Mouse (Mus musculus) C2C12 (cell line): ENCODE data around the gene Mitd1.

ENCODE experiments used
- CEBPB ChIP-seq: IDR thresholded peaks from one replicate; pipeline ENCODE4 v1.6.1; 2011; ENCODE audit warnings: low read depth, mild to moderate bottlenecking, control low read depth, moderate library complexity
- CTCF ChIP-seq: IDR thresholded peaks from one replicate; pipeline ENCODE4 v1.5.1; 2011; ENCODE audit not compliant: control insufficient read depth, insufficient read depth, insufficient read length
- MAX ChIP-seq: IDR thresholded peaks from one replicate; pipeline ENCODE4 v1.6.1; 2011; ENCODE audit warnings: mild to moderate bottlenecking, control low read depth
- MYOG ChIP-seq: IDR thresholded peaks from one replicate; pipeline ENCODE4 v1.6.1; 2011; ENCODE audit not compliant: control insufficient read depth, insufficient read length; ENCODE audit errors: extremely low read depth
- USF1 ChIP-seq: IDR thresholded peaks from one replicate; pipeline ENCODE4 v1.6.1; 2011; ENCODE audit warnings: low read depth, mild to moderate bottlenecking, control low read depth, moderate library complexity

DNA sequence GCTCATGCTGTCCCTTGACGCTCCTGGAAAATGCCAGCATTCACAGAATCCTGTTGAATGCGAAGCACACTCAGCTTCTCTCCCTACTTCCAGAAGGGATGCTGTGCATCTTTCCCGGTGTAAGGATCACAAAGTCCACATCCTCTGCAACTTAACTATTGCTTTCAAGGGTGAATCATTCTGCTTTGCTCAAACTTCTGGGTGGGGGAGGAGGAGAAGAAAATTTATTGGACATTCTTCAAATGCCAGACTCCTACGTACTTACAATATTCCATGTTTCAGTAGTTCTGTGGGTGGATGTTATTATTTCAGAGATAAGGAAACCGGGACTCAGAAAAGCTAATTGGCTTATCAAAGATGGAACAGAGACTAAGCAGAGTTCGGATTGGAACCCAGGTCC is 27.9 kb upstream of the Mitd1 start:
- no peak for TF ChIP-seq CTCF
- TF ChIP-seq USF1, result no peak
- no peak for TF ChIP-seq MYOG
- TF ChIP-seq MAX, result no peak
- TF ChIP-seq CEBPB, result no peak
